Mouse (Mus musculus) midbrain, embryonic 14.5 days (tissue): ENCODE results near the gene Hand2. TPM values are rescaled to one million over a fixed set of nuclear protein-coding genes. Genes with fewer than 3 reads are reported as not detected.

Experiments used
- ATAC-seq: fragments of 200-750 bp; cut with Nextera tagmentation; 2 replicates; pipeline ENCODE4 v1.8.0; 2017; ENCODE audit warnings: moderate number of reproducible peaks, moderate library complexity; ENCODE audit not compliant: low FRiP score, low TSS enrichment
- DNase-seq: peaks from one replicate; pipeline ENCODE4 v3.0.0-alpha.2; 2015
- H3K27ac ChIP-seq: fragments of 300-500 bp; sonication (generic); replicated peaks from 2 replicates; pipeline ENCODE4 v1.5.1; 2014; ENCODE audit warnings: mild to moderate bottlenecking, low read depth, low read length, moderate library complexity
- H3K27me3 ChIP-seq: fragments of 300-500 bp; sonication (generic); 2 replicates; pipeline ENCODE4 v1.6.1; 2014; ENCODE audit warnings: low read length, control low read depth, mixed read lengths; ENCODE audit not compliant: control insufficient read depth, insufficient read depth
- H3K36me3 ChIP-seq: fragments of 300-500 bp; sonication (generic); 2 replicates; pipeline ENCODE4 v1.6.1; 2014; ENCODE audit warnings: low read length, control low read depth; ENCODE audit not compliant: control insufficient read depth, insufficient read depth
- H3K4me1 ChIP-seq: fragments of 300-500 bp; sonication (generic); 2 replicates; pipeline ENCODE4 v1.6.1; 2014; ENCODE audit warnings: mild to moderate bottlenecking, antibody characterized with exemption, low read length, control low read depth; ENCODE audit not compliant: control insufficient read depth, insufficient read depth
- H3K4me2 ChIP-seq: fragments of 300-500 bp; sonication (generic); 2 replicates; pipeline ENCODE4 v1.6.1; 2014; ENCODE audit warnings: mild to moderate bottlenecking, low read length, moderate library complexity
- H3K4me3 ChIP-seq: fragments of 300-500 bp; sonication (generic); replicated peaks from 2 replicates; pipeline ENCODE4 v1.5.1; 2014; ENCODE audit warnings: low read depth, low read length
- H3K9ac ChIP-seq: fragments of 300-500 bp; sonication (generic); replicated peaks from 2 replicates; pipeline ENCODE4 v1.6.1; 2014; ENCODE audit warnings: mild to moderate bottlenecking, low read length, moderate library complexity
- H3K9me3 ChIP-seq: fragments of 300-500 bp; sonication (generic); 2 replicates; pipeline ENCODE4 v1.6.1; 2016; ENCODE audit warnings: low read length, control low read depth, mixed read lengths; ENCODE audit not compliant: control insufficient read depth
- WGBS: fragments of 180-500 bp; shearing (Covaris S2); extraction: QIAGEN DNeasy Blood & Tissue Kit; methylation state at CpG from one replicate; pipeline ENCODE4 v1.1.7; 2014; 5-methylcytosine and 5-hydroxymethylcytosine counted together
- polyA plus RNA-seq: library from polyadenylated mRNA; unstranded; fragments of >200 nt; fragmentation: Nextera tagmentation; extraction: Ambion mirVana; gene quantifications from 2 replicates; pipeline ENCODE4 v1.2.1, GENCODE M21; 2014

The Hand2 gene
- polyA plus RNA-seq, 1 experiment from 2014 or later: not detected

- Histone ChIP-seq H3K27me3 (peaks cover 99% of the 10 kb centered on the region), H3K27ac (no peak overlapping the region), H3K4me2 (no peak overlapping the region), H3K9me3 (no peaks in the 10 kb centered on the region), H3K4me3 (no peak overlapping the region), H3K36me3 (no peaks in the 10 kb centered on the region), H3K4me1 (no peaks in the 10 kb centered on the region), H3K9ac (no peak overlapping the region)
- DNase-seq (no peak), ATAC-seq (no peak)
- 8% methylated on average over 5 of the region's 5 CpGs for WGBS
Measured at GRCm38 (mm10) chr8:57347141-57347540, 26.4 kb downstream of the Hand2 start.

GRCm38 (mm10) chr8:57348251-57348650 is 27.5 kb downstream of the Hand2 start:
- WGBS: 7% methylated on average over 4 of the region's 4 CpGs
- no peak overlapping the region for H3K4me2 ChIP-seq
- H3K4me1 ChIP-seq: no peaks in the 10 kb centered on the region
- peaks cover 99% of the 10 kb centered on the region for H3K27me3 ChIP-seq
- H3K36me3 ChIP-seq: no peaks in the 10 kb centered on the region
- H3K9me3 ChIP-seq: no peaks in the 10 kb centered on the region
- H3K27ac ChIP-seq: no peak overlapping the region
- no peak overlapping the region for H3K9ac ChIP-seq
- ATAC-seq (no peak), DNase-seq (no peak)
- no peak overlapping the region for H3K4me3 ChIP-seq

- Histone ChIP-seq H3K27ac (no peak overlapping the region), H3K9ac (no peak overlapping the region), H3K4me2 (no peak overlapping the region), H3K27me3 (peaks cover 93% of the 10 kb centered on the region), H3K9me3 (no peaks in the 10 kb centered on the region), H3K4me1 (no peaks in the 10 kb centered on the region), H3K36me3 (no peaks in the 10 kb centered on the region), H3K4me3 (no peak overlapping the region)
- DNase-seq: no peak
- 2% methylated on average over 23 of the region's 23 CpGs for WGBS
- ATAC-seq: no peak
Measured at GRCm38 (mm10) chr8:57348866-57349520, 28.2 kb downstream of the Hand2 start.

GRCm38 (mm10) chr8:57351861-57352260 is 31.1 kb downstream of the Hand2 start:
- Histone ChIP-seq H3K27ac (no peak overlapping the region), H3K9ac (no peak overlapping the region), H3K27me3 (peaks cover 73% of the 10 kb centered on the region), H3K4me3 (no peak overlapping the region), H3K4me2 (no peak overlapping the region), H3K36me3 (no peaks in the 10 kb centered on the region), H3K4me1 (no peaks in the 10 kb centered on the region), H3K9me3 (no peaks in the 10 kb centered on the region)
- WGBS: 21% methylated on average over 2 of the region's 2 CpGs
- DNase-seq: no peak
- no peak for ATAC-seq

GRCm38 (mm10) chr8:57353346-57354305 is 32.8 kb downstream of the Hand2 start:
- ATAC-seq (peak; percentile 89), DNase-seq (peak; percentile 89)
- Histone ChIP-seq H3K27me3 (peaks cover 55% of the 10 kb centered on the region), H3K27ac (no peak overlapping the region), H3K9me3 (no peaks in the 10 kb centered on the region), H3K9ac (0 out of 2 replicates have a peak overlapping the region, but pooled peaks have one; percentile 0), H3K4me3 (peak overlapping the region; percentile 27), H3K4me2 (peak overlapping the region; percentile 55), H3K4me1 (no peaks in the 10 kb centered on the region), H3K36me3 (no peaks in the 10 kb centered on the region)
- WGBS: 1% methylated on average over 37 of the region's 37 CpGs

GRCm38 (mm10) chr8:57354876-57355275 is 34.1 kb downstream of the Hand2 start:
- DNase-seq (no peak), ATAC-seq (no peak)
- Histone ChIP-seq H3K4me3 (no peak overlapping the region), H3K27me3 (peaks cover 43% of the 10 kb centered on the region), H3K36me3 (no peaks in the 10 kb centered on the region), H3K4me2 (no peak overlapping the region), H3K9ac (no peak overlapping the region), H3K9me3 (no peaks in the 10 kb centered on the region), H3K4me1 (no peaks in the 10 kb centered on the region), H3K27ac (no peak overlapping the region)
- WGBS: 83% methylated on average over 2 of the region's 2 CpGs

- Histone ChIP-seq H3K9ac (no peak overlapping the region), H3K4me2 (no peak overlapping the region), H3K27ac (no peak overlapping the region), H3K4me3 (no peak overlapping the region), H3K9me3 (no peaks in the 10 kb centered on the region), H3K4me1 (no peaks in the 10 kb centered on the region), H3K27me3 (peaks cover 26% of the 10 kb centered on the region), H3K36me3 (no peaks in the 10 kb centered on the region)
- WGBS: 74% methylated on average over 9 of the region's 9 CpGs
- DNase-seq: no peak
- no peak for ATAC-seq
Measured at GRCm38 (mm10) chr8:57356529-57357325, 35.9 kb downstream of the Hand2 start.

- no peaks in the 10 kb centered on the region for H3K9me3 ChIP-seq
- H3K4me1 ChIP-seq: no peaks in the 10 kb centered on the region
- H3K4me3 ChIP-seq: no peak overlapping the region
- WGBS: 60% methylated on average over 2 of the region's 2 CpGs
- no peak overlapping the region for H3K9ac ChIP-seq
- no peak overlapping the region for H3K4me2 ChIP-seq
- DNase-seq: no peak
- no peaks in the 10 kb centered on the region for H3K27me3 ChIP-seq
- no peak overlapping the region for H3K27ac ChIP-seq
- no peaks in the 10 kb centered on the region for H3K36me3 ChIP-seq
- ATAC-seq: no peak
Measured at GRCm38 (mm10) chr8:57360493-57360892, 39.7 kb downstream of the Hand2 start.
